Mouse (Mus musculus): ENCODE measurements around the gene Uggt2. TPM values are rescaled to one million over a fixed set of nuclear protein-coding genes. Genes with fewer than 3 reads are reported as not detected.

The Uggt2 gene
- polyA plus RNA-seq, 1 experiment from 2014 or later: 19.2 TPM

- Histone ChIP-seq H3K4me3 (ENCODE audit: low read length) (no peak overlapping the region), H3K27me3 (replicated peaks; ENCODE audit: control insufficient read depth, insufficient read depth, low read length) (no peaks in the 10 kb centered on the region), H3K27ac (ENCODE audit: low read depth, low read length) (no peak overlapping the region), H3K36me3 (ENCODE audit: control insufficient read depth, insufficient read depth, low read length) (peaks cover 17% of the 10 kb centered on the region), H3K4me1 (ENCODE audit: control insufficient read depth, insufficient read depth, low read depth, low read length) (no peaks in the 10 kb centered on the region), H3K9me3 (ENCODE audit: control insufficient read depth, low read length) (no peaks in the 10 kb centered on the region), H3K4me2 (ENCODE audit: low read length) (no peak overlapping the region), H3K9ac (ENCODE audit: low read depth, low read length) (no peak overlapping the region)
- 80% methylated on average over 7 of the region's 7 CpGs for WGBS
- ATAC-seq: no peak
These were observed 119.5 kb downstream of the Uggt2 start for GRCm38 (mm10) chr14:118979571-118980325.

GRCm38 (mm10) chr14:118977136-118977816, 122.0 kb downstream of the Uggt2 start:
- Histone ChIP-seq H3K4me2 (ENCODE audit: low read length) (no peak overlapping the region), H3K36me3 (ENCODE audit: control insufficient read depth, insufficient read depth, low read length) (peaks cover 19% of the 10 kb centered on the region), H3K4me3 (ENCODE audit: low read length) (no peak overlapping the region), H3K4me1 (ENCODE audit: control insufficient read depth, insufficient read depth, low read depth, low read length) (no peaks in the 10 kb centered on the region), H3K27me3 (replicated peaks; ENCODE audit: control insufficient read depth, insufficient read depth, low read length) (no peaks in the 10 kb centered on the region), H3K27ac (ENCODE audit: low read depth, low read length) (no peak overlapping the region), H3K9me3 (ENCODE audit: control insufficient read depth, low read length) (no peaks in the 10 kb centered on the region), H3K9ac (ENCODE audit: low read depth, low read length) (no peak overlapping the region)
- 61% methylated on average over 8 of the region's 8 CpGs for WGBS
- ATAC-seq: no peak

DNA sequence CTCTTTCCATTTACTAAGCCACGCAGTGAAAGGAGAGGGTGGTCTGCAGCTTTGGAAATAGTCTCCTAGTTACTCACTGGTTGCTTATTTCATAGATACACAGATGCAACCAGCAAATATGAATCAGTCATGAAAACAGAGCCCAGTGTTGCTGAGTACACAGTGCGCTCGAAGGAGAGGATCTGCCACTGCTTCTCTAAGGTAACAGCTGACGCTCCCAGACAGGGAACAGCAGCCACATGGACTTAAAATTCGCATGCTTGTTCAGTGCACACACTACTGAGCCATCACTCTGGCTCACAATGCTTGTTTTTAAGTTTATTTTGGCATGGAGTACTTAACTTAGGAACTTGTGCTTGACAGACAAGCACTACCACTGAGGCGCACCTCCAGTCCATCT, 127.0 kb downstream of the Uggt2 start:
- no peak overlapping the region for H3K27ac ChIP-seq (ENCODE audit: low read depth, low read length)
- H3K9ac ChIP-seq (ENCODE audit: low read depth, low read length): no peak overlapping the region
- no peaks in the 10 kb centered on the region for H3K4me1 ChIP-seq (ENCODE audit: control insufficient read depth, insufficient read depth, low read depth, low read length)
- H3K36me3 ChIP-seq (ENCODE audit: control insufficient read depth, insufficient read depth, low read length): peaks cover 27% of the 10 kb centered on the region
- H3K4me2 ChIP-seq (ENCODE audit: low read length): no peak overlapping the region
- no peak overlapping the region for H3K4me3 ChIP-seq (ENCODE audit: low read length)
- 92% methylated on average over 6 of the region's 6 CpGs for WGBS
- H3K27me3 ChIP-seq (replicated peaks; ENCODE audit: control insufficient read depth, insufficient read depth, low read length): no peaks in the 10 kb centered on the region
- no peaks in the 10 kb centered on the region for H3K9me3 ChIP-seq (ENCODE audit: control insufficient read depth, low read length)
- ATAC-seq: no peak

DNA sequence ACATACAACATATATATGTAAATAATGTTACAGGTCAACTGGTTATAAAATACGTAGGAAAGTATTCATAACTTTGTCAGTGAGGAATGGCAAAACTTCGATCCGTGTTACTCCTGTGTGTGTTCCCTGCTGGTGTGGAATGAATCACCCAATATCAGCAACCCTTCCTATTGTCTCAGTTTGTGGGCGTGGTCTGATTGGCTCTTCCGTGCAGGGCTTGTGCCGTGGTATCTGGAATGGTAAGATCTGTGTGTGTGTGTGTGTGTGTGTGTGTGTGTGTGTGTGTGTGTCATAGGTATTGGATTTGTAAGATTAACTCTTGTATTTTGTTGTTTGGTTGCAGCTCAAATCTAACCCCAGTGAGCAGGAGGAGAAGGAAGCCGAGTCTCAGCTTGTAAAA, 131.6 kb downstream of the Uggt2 start:
- Histone ChIP-seq H3K4me3 (ENCODE audit: low read length) (no peak overlapping the region), H3K36me3 (ENCODE audit: control insufficient read depth, insufficient read depth, low read length) (peaks cover 17% of the 10 kb centered on the region; the same call in 1 of the 2 replicates), H3K9ac (ENCODE audit: low read depth, low read length) (no peak overlapping the region), H3K9me3 (ENCODE audit: control insufficient read depth, low read length) (no peaks in the 10 kb centered on the region), H3K27me3 (replicated peaks; ENCODE audit: control insufficient read depth, insufficient read depth, low read length) (no peaks in the 10 kb centered on the region), H3K4me1 (ENCODE audit: control insufficient read depth, insufficient read depth, low read depth, low read length) (no peaks in the 10 kb centered on the region), H3K4me2 (ENCODE audit: low read length) (no peak overlapping the region), H3K27ac (ENCODE audit: low read depth, low read length) (no peak overlapping the region)
- 78% methylated on average over 7 of the region's 7 CpGs for WGBS
- ATAC-seq: no peak

DNA sequence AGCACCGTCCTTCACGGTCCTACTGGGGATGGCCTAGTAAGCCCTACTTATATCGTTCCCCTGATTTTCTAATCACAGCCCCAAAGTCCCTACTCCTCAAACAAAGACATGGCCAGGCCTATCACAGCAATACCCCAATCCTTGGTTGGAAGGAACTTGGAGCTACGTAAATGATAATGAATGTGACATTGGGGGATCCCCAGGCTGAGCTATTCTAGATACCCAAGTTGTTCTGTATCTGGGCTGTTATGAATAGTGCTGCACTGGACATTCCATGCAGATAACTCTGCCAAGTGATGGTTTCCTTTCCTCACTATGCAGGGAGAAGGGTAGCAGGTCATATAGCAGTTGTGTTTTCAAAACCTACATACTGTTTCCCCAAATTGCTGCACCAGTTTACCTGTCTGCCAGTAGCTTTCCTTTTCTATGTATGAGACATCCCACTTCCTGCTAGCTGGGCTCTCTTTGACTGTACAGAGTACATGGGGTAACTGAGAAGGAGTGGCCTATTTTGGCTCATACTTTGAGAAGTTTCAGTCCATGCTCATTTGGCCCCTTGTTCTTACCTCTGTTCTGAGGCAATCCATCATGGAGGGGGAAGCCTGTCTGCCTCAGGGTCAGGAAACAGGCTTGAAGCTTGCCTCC, 133.8 kb downstream of the Uggt2 start:
- H3K4me2 ChIP-seq (ENCODE audit: low read length): no peak overlapping the region
- H3K9ac ChIP-seq (ENCODE audit: low read depth, low read length): no peak overlapping the region
- no peaks in the 10 kb centered on the region for H3K27me3 ChIP-seq (replicated peaks; ENCODE audit: control insufficient read depth, insufficient read depth, low read length)
- no peak overlapping the region for H3K4me3 ChIP-seq (ENCODE audit: low read length)
- no peaks in the 10 kb centered on the region for H3K4me1 ChIP-seq (ENCODE audit: control insufficient read depth, insufficient read depth, low read depth, low read length)
- no peaks in the 10 kb centered on the region for H3K9me3 ChIP-seq (ENCODE audit: control insufficient read depth, low read length)
- ATAC-seq: no peak
- H3K27ac ChIP-seq (ENCODE audit: low read depth, low read length): no peak overlapping the region
- WGBS: 96% methylated on average over 4 of the region's 4 CpGs
- peaks cover 12% of the 10 kb centered on the region; the same call in 1 of the 2 replicates for H3K36me3 ChIP-seq (ENCODE audit: control insufficient read depth, insufficient read depth, low read length)

DNA sequence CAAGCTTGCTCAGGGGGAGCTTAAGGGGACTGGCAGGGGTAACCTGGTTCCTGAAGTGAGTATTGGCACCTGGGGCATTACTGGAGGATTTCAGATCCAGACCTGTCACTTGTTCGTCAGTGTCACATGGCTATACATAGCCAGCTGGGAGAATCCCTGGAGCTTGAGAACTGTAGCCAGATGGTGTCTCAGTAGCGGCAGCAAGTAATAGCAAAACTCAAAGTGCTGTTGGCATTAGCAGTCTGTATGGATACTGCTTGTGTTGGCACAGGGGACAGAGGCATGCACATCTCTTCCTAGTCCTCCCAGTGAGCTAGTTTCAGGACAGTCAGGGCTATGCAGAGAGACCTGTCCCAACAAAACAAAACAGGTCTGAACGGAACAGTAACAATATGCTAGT, 141.2 kb downstream of the Uggt2 start:
- 74% methylated on average over 3 of the region's 3 CpGs for WGBS
- no peaks in the 10 kb centered on the region for H3K4me1 ChIP-seq (ENCODE audit: control insufficient read depth, insufficient read depth, low read depth, low read length)
- H3K36me3 ChIP-seq (ENCODE audit: control insufficient read depth, insufficient read depth, low read length): peaks cover 20% of the 10 kb centered on the region
- no peaks in the 10 kb centered on the region for H3K27me3 ChIP-seq (replicated peaks; ENCODE audit: control insufficient read depth, insufficient read depth, low read length)
- no peak overlapping the region for H3K27ac ChIP-seq (ENCODE audit: low read depth, low read length)
- no peaks in the 10 kb centered on the region for H3K9me3 ChIP-seq (ENCODE audit: control insufficient read depth, low read length)
- no peak overlapping the region for H3K4me3 ChIP-seq (ENCODE audit: low read length)
- no peak overlapping the region for H3K4me2 ChIP-seq (ENCODE audit: low read length)
- no peak overlapping the region for H3K9ac ChIP-seq (ENCODE audit: low read depth, low read length)
- no peak for ATAC-seq

GRCm38 (mm10) chr14:118951912-118952583, 147.2 kb downstream of the Uggt2 start:
- no peaks in the 10 kb centered on the region for H3K27me3 ChIP-seq (replicated peaks; ENCODE audit: control insufficient read depth, insufficient read depth, low read length)
- 93% methylated on average over 9 of the region's 9 CpGs for WGBS
- ATAC-seq: no peak

GRCm38 (mm10) chr14:118948841-118949240, 150.4 kb downstream of the Uggt2 start:
- no peak overlapping the region for H3K9ac ChIP-seq (ENCODE audit: low read depth, low read length)
- ATAC-seq: no peak
- no peaks in the 10 kb centered on the region for H3K4me1 ChIP-seq (ENCODE audit: control insufficient read depth, insufficient read depth, low read depth, low read length)
- H3K4me2 ChIP-seq (ENCODE audit: low read length): no peak overlapping the region
- H3K36me3 ChIP-seq (ENCODE audit: control insufficient read depth, insufficient read depth, low read length): no peaks in the 10 kb centered on the region
- no peaks in the 10 kb centered on the region for H3K27me3 ChIP-seq (replicated peaks; ENCODE audit: control insufficient read depth, insufficient read depth, low read length)
- WGBS: 86% methylated on average over 1 of the region's 1 CpGs
- no peak overlapping the region for H3K27ac ChIP-seq (ENCODE audit: low read depth, low read length)
- no peak overlapping the region for H3K4me3 ChIP-seq (ENCODE audit: low read length)
- no peaks in the 10 kb centered on the region for H3K9me3 ChIP-seq (ENCODE audit: control insufficient read depth, low read length)

More at GRCm38 (mm10) chr14:118951912-118952583, 147.2 kb downstream of the Uggt2 start:
- Histone ChIP-seq H3K9ac (ENCODE audit: low read depth, low read length) (no peak overlapping the region), H3K4me3 (ENCODE audit: low read length) (no peak overlapping the region), H3K9me3 (ENCODE audit: control insufficient read depth, low read length) (no peaks in the 10 kb centered on the region), H3K4me2 (ENCODE audit: low read length) (no peak overlapping the region), H3K27ac (ENCODE audit: low read depth, low read length) (no peak overlapping the region), H3K36me3 (ENCODE audit: control insufficient read depth, insufficient read depth, low read length) (no peaks in the 10 kb centered on the region), H3K4me1 (ENCODE audit: control insufficient read depth, insufficient read depth, low read depth, low read length) (no peaks in the 10 kb centered on the region)

DNA sequence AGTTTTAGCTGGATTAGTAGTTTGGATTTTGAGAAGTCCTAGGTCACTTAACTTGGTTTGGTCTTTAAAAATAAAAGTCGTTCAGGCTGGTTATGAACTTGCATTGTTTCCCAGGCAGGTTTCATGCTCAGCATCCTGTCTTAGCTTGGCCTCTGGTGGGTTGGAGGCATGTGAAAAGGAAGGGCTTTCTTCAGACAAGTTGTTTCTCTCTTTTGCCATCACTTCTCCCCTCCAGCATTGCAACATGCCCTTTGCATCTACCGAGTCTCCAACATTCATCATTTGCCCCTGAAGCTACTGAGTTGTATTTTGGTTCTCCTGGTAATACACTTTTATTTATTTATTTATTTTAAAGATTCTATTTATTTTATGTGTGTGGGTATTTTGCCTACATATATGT, 154.5 kb downstream of the Uggt2 start:
- 92% methylated on average over 2 of the region's 2 CpGs for WGBS
- Histone ChIP-seq H3K36me3 (ENCODE audit: control insufficient read depth, insufficient read depth, low read length) (no peaks in the 10 kb centered on the region), H3K27me3 (replicated peaks; ENCODE audit: control insufficient read depth, insufficient read depth, low read length) (no peaks in the 10 kb centered on the region), H3K27ac (ENCODE audit: low read depth, low read length) (no peak overlapping the region), H3K9ac (ENCODE audit: low read depth, low read length) (no peak overlapping the region), H3K4me3 (ENCODE audit: low read length) (no peak overlapping the region), H3K9me3 (ENCODE audit: control insufficient read depth, low read length) (no peaks in the 10 kb centered on the region), H3K4me2 (ENCODE audit: low read length) (no peak overlapping the region), H3K4me1 (ENCODE audit: control insufficient read depth, insufficient read depth, low read depth, low read length) (peaks cover 2% of the 10 kb centered on the region; the same call in 1 of the 2 replicates)
- no peak for ATAC-seq
